Mouse (Mus musculus): ENCODE data around the gene Senp6.

DNA sequence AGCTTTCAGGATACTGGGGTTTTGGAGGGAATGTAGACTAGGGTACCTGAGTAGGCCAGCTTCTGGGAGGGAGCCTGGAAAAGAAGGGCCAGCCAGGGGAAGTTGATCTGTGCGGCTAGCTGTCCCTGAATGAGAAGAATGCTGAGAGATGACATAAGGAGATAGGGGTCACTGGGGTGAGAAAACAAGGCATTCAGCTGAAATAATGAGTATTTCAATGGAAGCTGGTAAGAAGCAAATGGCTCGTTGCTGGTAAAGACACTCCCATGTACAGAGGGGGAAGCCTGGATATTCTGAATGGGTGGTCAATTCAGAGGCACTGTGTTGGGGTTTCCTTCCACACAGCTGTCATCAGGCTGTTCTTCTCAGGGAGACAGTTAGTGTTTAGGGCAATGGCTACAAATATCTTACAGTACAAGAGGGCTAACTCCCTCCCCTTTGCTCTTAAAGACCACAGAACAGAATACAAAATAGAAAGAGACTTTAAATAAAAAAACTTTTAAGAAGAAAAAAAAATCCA is 27.3 kb upstream of the Senp6 start:
- TF ChIP-seq POLR2A (IDR thresholded peaks at IDR 0.05; ENCODE audit: insufficient read depth, low read depth, low read length) (no peak), CTCF (IDR thresholded peaks at IDR 0.05; ENCODE audit: insufficient read depth, low read depth, low read length) (no peak)

All from olfactory bulb, adult 2 months (tissue).